Mouse (Mus musculus): ENCODE measurements around the gene Mrpl24. TPM values are rescaled to one million over a fixed set of nuclear protein-coding genes. Genes with fewer than 3 reads are reported as not detected.

Gene Mrpl24
- total and polyA plus RNA-seq, 2 experiments from 2014 or later, result 43.2 to 44.6 TPM

DNA sequence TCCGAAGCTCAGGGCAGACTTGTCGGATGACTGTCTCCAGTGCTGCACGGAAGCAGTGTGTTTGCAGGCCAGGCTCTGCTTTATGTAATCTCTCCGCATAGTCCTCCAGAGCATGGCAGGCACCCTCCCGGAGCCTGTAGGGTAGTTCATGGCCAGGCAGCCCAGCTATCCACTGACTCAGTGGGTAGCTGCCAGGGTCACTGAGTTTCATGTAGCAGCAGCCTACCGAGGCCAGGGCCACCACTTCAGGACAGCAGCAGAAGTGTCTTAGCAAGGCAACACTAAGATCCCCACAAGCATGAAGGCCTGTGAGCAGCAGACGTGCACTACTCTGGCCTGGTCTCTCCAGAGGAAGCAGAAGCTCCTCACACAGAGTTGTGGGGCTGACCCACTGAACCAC lies 5.7 kb downstream of the Mrpl24 start:
- Histone ChIP-seq H3K9me3 (ENCODE audit: low read length) (no peaks in the 10 kb centered on the region), H3K4me1 (ENCODE audit: insufficient read depth, low read length) (peaks cover 7% of the 10 kb centered on the region), H3K4me2 (ENCODE audit: low read depth, low read length) (no peak overlapping the region), H3K36me3 (ENCODE audit: insufficient read depth, low read length) (peaks cover 46% of the 10 kb centered on the region), H3K9ac (replicated peaks; ENCODE audit: low read length) (no peak overlapping the region), H3K4me3 (ENCODE audit: low read length) (no peak overlapping the region), H3K27me3 (ENCODE audit: insufficient read depth, low read length) (no peaks in the 10 kb centered on the region), H3K27ac (no peak overlapping the region)
- 83% methylated on average over 7 of the region's 7 CpGs for WGBS
- DNase-seq (ENCODE audit: low spot score), result no peak
- ATAC-seq, result no peak
- TF ChIP-seq CTCF (IDR thresholded peaks at IDR 0.05; ENCODE audit: low read depth), result no peak

DNA sequence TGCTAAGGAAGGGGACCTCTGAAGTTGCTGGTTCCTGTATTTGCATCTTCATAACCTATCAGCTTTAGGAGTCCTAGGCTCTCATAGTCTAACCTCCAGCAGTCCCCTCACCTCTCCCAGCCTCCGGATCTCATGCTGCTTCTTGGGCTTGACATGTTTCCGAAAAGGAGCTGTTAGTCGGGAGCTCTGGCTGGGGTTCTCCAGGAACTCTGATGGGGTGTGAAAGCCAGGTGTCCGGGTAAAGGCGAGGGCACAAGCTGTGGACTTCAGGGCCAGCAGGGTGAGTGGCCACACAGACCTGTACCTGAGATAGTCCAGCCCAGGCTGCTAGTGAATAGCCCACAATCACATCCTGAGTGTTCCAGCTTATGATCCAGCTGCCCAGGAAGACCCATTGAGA lies 8.1 kb downstream of the Mrpl24 start:
- Histone ChIP-seq H3K4me1 (ENCODE audit: insufficient read depth, low read length) (peaks cover 12% of the 10 kb centered on the region), H3K27me3 (ENCODE audit: insufficient read depth, low read length) (no peaks in the 10 kb centered on the region), H3K36me3 (ENCODE audit: insufficient read depth, low read length) (peaks cover 44% of the 10 kb centered on the region), H3K9ac (replicated peaks; ENCODE audit: low read length) (no peak overlapping the region), H3K27ac (no peak overlapping the region), H3K9me3 (ENCODE audit: low read length) (no peaks in the 10 kb centered on the region), H3K4me3 (ENCODE audit: low read length) (no peak overlapping the region), H3K4me2 (ENCODE audit: low read depth, low read length) (no peak overlapping the region)
- no peak for DNase-seq (ENCODE audit: low spot score)
- WGBS, result 96% methylated on average over 5 of the region's 5 CpGs
- no peak for ATAC-seq
- TF ChIP-seq CTCF (IDR thresholded peaks at IDR 0.05; ENCODE audit: low read depth), result no peak

DNA sequence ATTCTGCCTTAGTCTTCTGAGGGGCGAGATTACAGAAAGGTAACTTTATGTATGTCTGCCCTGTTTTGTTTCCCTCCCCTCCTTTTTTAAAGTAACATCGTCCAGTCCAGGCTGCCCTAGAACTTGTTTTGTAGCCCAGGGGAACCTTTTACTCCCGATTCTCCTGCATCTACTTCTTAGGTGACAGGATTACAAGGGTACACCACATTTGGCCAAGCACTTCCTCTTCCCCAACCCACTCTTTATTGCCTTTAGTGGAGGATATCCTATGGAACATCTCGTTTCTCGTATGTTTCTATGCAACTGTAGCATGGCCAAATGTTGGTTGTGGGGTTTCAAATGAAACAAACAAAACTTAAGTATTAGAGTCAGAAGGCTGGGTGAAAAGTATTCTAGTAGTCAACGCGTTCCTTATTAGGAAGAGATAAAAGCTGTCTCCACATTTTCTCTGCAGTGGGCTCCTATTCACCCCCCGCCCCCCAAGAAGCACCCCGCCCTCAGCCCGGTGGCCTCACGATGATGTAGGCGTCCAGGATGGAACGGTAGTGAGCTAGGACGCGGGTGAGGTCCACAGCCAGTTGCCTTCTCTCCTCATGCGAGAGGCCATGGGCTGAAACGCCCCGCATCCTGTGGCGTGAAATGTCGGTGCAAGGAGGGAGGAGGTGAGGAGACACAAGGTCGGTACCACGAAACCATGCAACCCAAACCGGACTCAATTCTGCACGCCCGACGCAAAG lies 10.2 kb downstream of the Mrpl24 start:
- WGBS, result 8% methylated on average over 26 of the region's 26 CpGs
- ATAC-seq (no peak; the same call in 1 of the 2 replicates), DNase-seq (ENCODE audit: low spot score) (no peak)
- H3K4me2 ChIP-seq (ENCODE audit: low read depth, low read length), result peak overlapping the region; percentile 88
- H3K9me3 ChIP-seq (ENCODE audit: low read length), result no peaks in the 10 kb centered on the region
- H3K4me1 ChIP-seq (ENCODE audit: insufficient read depth, low read length), result peaks cover 12% of the 10 kb centered on the region
- H3K27ac ChIP-seq, result peak overlapping the region; percentile 91
- peaks cover 33% of the 10 kb centered on the region for H3K36me3 ChIP-seq (ENCODE audit: insufficient read depth, low read length)
- TF ChIP-seq CTCF (IDR thresholded peaks at IDR 0.05; ENCODE audit: low read depth), result no peak
- peak overlapping the region; percentile 85 for H3K4me3 ChIP-seq (ENCODE audit: low read length)
- H3K9ac ChIP-seq (replicated peaks; ENCODE audit: low read length), result peak overlapping the region; percentile 80
- no peaks in the 10 kb centered on the region for H3K27me3 ChIP-seq (ENCODE audit: insufficient read depth, low read length)

DNA sequence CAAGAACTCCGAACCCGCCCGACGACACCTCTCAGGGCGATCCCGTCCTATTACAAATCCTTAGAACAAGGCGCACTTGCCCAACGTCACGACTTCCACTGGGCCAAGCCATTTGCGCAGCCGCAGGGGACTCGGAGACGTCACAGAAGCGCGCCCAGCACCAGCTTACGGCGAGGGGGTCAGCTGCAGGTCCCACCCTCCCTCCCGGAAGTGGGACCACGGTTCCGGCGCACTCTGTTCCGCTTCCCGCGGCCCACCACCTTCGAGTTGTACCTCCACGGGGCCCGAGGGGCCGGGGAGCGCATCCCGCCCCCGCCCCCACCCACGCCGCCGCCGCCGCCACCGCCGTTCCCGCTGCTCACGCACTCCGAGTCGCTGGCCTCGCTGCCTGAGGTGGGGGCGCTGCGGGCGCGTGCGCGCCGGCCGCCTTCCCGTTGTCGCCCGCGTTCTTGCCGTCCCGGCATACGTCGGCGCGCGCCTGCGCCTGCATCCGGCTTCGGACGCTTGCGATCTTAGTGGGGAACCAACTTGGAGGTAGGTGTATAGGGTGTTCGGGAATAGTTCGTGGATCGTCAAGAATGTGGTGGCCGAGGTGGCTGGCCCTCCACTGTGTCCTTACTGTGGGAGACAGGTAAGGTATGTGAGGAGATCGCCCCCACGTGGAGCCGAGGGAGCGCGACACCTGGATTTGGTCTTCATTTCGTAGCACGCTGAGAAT lies 10.9 kb downstream of the Mrpl24 start, which contains the start of the genes Isg20l2 and Rrnad1:
TSS of gene Isg20l2 (plus strand) at position 237 of the 718 bp plus-strand sequence.
TSS of gene Rrnad1 (minus strand) at position 640 of the 718 bp plus-strand sequence.
- Histone ChIP-seq H3K27ac (peak within 1 kb of the TSS; percentile 91), H3K4me2 (ENCODE audit: low read depth, low read length) (peak within 1 kb of the TSS; percentile 88), H3K4me1 (ENCODE audit: insufficient read depth, low read length) (peaks cover 12% of the 10 kb centered on the region), H3K27me3 (ENCODE audit: insufficient read depth, low read length) (no peaks in the 10 kb centered on the region), H3K36me3 (ENCODE audit: insufficient read depth, low read length) (peaks cover 27% of the 10 kb centered on the region), H3K4me3 (ENCODE audit: low read length) (peak within 1 kb of the TSS; percentile 85), H3K9ac (replicated peaks; ENCODE audit: low read length) (peak within 1 kb of the TSS; percentile 80), H3K9me3 (ENCODE audit: low read length) (no peaks in the 10 kb centered on the region)
- under 1% methylated on average over 73 of the region's 78 CpGs for WGBS
- peak; percentile 77 for TF ChIP-seq CTCF (IDR thresholded peaks at IDR 0.05; ENCODE audit: low read depth)
- DNase-seq (ENCODE audit: low spot score), result peak; percentile 99
- ATAC-seq, result peak; percentile 98

DNA sequence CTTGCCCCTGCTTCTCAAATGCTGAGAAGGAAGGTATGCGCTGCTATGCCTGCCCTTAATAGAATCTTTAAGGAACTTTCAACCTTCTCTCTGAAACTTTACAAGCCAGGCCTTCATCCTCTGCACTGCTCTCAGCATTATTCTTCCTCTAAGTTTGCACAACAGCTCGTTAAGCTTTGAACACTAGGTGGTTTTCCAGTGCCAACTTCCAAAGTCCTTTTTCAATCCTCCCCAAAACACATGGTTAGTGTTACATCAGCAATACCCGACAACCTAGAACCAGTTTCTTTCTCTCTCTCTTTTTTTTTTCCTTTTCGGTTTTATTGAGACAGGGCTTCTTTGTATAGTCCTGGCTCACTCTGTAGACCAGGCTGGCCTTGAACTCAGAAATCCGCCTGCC lies 14.7 kb downstream of the Mrpl24 start:
- Histone ChIP-seq H3K4me2 (ENCODE audit: low read depth, low read length) (no peak overlapping the region), H3K36me3 (ENCODE audit: insufficient read depth, low read length) (peaks cover 19% of the 10 kb centered on the region), H3K27me3 (ENCODE audit: insufficient read depth, low read length) (no peaks in the 10 kb centered on the region), H3K4me1 (ENCODE audit: insufficient read depth, low read length) (peaks cover 9% of the 10 kb centered on the region), H3K9me3 (ENCODE audit: low read length) (no peaks in the 10 kb centered on the region), H3K27ac (no peak overlapping the region), H3K9ac (replicated peaks; ENCODE audit: low read length) (no peak overlapping the region), H3K4me3 (ENCODE audit: low read length) (no peak overlapping the region)
- 80% methylated on average over 5 of the region's 5 CpGs for WGBS
- DNase-seq (ENCODE audit: low spot score) (no peak), ATAC-seq (no peak)
- TF ChIP-seq CTCF (IDR thresholded peaks at IDR 0.05; ENCODE audit: low read depth), result no peak

DNA sequence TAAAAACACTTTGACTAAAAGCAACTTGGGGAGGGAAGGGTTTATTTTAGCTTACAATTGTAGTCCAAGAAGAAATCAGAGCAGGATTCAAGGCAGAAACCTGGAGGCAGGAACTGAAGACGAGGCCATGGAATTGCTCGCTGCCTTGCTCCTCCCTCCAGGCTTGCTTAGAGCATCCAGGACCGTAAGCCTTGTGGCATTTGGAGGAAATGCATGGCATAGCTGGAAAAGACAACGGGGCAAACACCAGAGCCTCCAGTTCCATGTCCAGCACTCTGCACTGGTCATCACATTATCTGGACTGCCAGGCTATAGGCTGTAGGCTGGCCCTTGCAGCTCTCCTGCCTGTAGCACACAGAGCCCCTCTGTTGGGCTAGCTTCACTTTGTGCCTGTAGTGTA lies 15.2 kb downstream of the Mrpl24 start:
- Histone ChIP-seq H3K4me3 (ENCODE audit: low read length) (no peak overlapping the region), H3K9me3 (ENCODE audit: low read length) (no peaks in the 10 kb centered on the region), H3K27me3 (ENCODE audit: insufficient read depth, low read length) (no peaks in the 10 kb centered on the region), H3K4me1 (ENCODE audit: insufficient read depth, low read length) (peaks cover 5% of the 10 kb centered on the region), H3K27ac (no peak overlapping the region), H3K9ac (replicated peaks; ENCODE audit: low read length) (no peak overlapping the region), H3K36me3 (ENCODE audit: insufficient read depth, low read length) (peaks cover 24% of the 10 kb centered on the region), H3K4me2 (ENCODE audit: low read depth, low read length) (no peak overlapping the region)
- 68% methylated on average over 4 of the region's 4 CpGs for WGBS
- DNase-seq (ENCODE audit: low spot score) (no peak), ATAC-seq (no peak)
- TF ChIP-seq CTCF (IDR thresholded peaks at IDR 0.05; ENCODE audit: low read depth), result peak; percentile 6; the same call in 1 of the 2 replicates
